Mouse (Mus musculus) T-helper 1 cell (primary cell): ENCODE results near the gene Ercc5.

Experiments used
- in situ Hi-C: fragments of 300-600 bp; cut with MboI, MseI; formaldehyde crosslinking; loops from one replicate; pipeline ENCODE4 v1.15.1; 2025; ENCODE audit warnings: high pct_unique_total_duplicates

Gene Ercc5

GRCm38 (mm10) chr1:44147563-44148381 lies at the start of gene Ercc5:
TSS of gene Ercc5 (plus strand) at chr1:44147744.
- in situ Hi-C loops: no loop called here

GRCm38 (mm10) chr1:44101448-44102225 lies 45.9 kb upstream of the Ercc5 start:
- in situ Hi-C loops: no loop called here

GRCm38 (mm10) chr1:44102259-44102717 lies 45.3 kb upstream of the Ercc5 start, which contains the start of gene Tex30:
TSS of gene Tex30 (minus strand) at chr1:44102441.
- in situ Hi-C loops: no loop called here

GRCm38 (mm10) chr1:44102939-44103338 lies 44.6 kb upstream of the Ercc5 start:
- in situ Hi-C loops: no loop called here

DNA sequence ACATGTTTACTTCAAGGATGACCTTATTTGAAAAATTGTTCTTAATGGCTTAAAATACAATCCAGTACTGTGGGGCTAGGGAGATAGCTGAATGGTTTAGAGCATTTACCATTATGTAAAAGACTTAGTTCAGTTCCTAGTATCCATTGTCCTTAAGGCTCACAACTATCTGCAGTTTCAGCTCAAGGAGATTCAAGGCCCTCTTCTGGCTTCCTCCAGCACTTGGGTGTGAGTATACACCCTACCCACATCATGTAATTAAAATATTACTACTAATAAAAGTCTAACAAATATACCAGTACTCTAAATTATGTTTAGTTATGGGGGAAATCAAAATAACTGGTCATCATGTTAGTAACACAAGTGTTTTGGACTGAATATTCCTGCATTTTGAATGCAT lies 30.0 kb upstream of the Ercc5 start:
- in situ Hi-C loops: no loop called here

GRCm38 (mm10) chr1:44118239-44119054 lies 29.1 kb upstream of the Ercc5 start, which contains the start of the genes Kdelc1 and Bivm:
TSS of gene Kdelc1 (minus strand) at chr1:44118808.
TSS of gene Bivm (plus strand) at chr1:44118957.
- in situ Hi-C loops: no loop called here

DNA sequence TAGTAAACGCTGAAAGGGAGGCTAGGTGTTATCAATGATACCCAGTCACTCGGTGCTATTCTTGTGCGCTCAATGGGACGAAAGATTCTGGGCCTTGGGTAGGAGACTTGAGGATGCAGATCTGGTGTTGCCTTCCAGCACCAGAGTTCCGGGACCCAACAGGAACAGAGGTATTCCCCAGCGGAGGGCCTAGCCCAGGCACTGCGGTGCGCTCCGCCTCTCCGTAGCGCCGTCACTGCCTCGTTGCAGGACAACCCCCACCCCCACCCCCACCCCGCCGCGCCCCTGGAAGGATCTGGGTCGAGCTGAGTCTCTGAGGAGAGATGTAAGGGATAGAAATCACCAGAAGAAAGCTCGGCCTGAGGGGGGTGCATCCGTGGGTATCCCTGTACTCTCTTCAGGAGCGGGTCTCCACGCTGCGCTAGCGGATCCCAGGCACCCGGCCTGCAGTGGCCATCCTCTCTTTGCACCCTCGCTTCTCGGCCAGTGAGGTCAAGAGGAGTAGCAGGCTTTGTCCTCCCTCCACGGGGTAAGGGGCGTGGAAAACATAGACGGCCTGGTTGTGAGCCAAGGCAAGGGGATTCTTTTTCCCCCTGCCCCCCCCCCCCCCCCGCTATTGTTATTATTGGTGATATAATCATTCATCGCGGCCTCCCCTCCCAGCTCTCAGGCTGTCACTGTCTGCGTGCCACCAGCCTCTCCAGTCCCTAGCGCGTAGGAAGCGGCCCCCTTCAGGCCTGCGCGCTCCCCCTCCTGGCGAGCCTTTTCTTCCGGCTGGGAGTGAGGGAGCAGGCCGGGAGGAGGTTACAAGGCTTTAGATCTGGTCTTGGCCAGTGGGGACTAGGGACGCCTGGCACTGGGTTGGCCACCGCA lies 28.1 kb upstream of the Ercc5 start:
- in situ Hi-C loops: no loop called here

DNA sequence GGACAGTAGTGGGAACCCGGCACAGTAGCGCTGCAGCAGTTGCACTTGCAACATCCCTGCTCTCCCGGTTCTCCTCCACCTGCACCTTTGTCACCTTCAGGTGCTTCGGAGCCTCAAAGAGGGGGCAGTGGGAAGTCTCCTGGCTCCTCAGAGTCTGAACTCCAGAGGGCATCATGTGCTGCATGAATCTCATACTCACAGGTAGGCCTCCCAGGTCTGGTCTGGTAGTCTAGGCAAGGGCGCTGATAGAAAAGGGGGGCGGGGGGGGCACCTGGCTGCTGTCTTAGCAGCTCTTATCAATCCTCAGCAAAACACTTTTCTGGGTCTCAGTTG lies 27.5 kb upstream of the Ercc5 start:
- in situ Hi-C loops: no loop called here

DNA sequence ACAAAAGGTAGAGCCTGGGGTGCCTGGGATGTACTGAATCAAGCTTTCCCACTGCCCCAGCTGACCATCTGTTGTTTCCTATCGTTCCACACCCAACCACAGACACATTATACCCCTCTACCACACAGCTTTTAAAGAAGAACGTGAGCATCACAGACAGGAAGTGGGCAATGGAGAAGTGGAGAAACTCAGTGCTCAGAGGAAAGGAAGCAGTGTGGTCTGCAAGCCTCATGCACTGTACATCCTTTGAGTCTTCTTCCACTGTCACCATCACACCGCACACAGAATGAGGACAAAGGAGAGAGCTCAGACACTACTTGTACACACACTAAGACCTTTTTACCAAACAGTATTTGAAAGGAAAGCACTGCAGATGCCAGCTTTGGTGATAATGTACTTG lies 25.3 kb upstream of the Ercc5 start:
- in situ Hi-C loops: no loop called here

DNA sequence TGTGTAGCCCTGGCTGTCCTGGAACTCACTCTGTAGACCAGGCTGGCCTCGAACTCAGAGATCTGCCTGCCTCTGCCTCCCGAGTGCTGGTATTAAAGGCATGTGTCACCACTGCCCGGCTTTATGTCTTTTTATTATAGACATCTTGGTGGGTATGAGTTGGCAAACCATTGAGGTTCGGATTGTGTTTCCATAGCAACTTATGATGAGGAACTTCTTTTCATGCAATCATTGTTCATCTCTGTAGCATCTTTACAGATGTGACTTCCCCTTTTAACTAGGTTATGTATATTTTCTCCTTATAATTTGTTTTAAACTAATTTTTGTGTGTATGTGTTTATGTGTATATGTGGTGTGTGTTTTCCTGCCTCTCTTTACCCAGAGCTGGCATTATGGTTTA lies 22.0 kb upstream of the Ercc5 start:
- in situ Hi-C loops: no loop called here

- in situ Hi-C loops: no loop called here
These were observed 17.5 kb upstream of the Ercc5 start for GRCm38 (mm10) chr1:44129929-44130581.

DNA sequence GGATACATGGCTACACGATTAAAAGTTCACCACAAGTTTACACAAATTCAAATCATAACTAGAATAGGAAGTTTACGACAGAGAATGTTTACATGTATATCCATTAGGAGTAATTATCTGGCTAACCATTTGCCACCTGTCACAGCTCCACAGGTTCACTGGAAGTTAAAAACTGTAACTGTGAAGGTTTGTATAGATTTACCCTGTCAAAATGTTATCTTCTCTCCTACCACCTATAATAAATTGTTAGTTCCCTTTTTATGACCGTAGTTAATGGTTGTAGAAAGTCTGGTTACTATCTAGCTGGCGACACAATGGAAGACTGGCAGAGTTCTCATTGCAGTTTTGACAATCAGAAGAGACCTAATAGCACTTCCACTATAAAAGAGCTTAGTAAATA lies 7.3 kb upstream of the Ercc5 start:
- in situ Hi-C loops: no loop called here

- in situ Hi-C loops: no loop called here
These were observed 4.8 kb upstream of the Ercc5 start for GRCm38 (mm10) chr1:44142747-44143146.

DNA sequence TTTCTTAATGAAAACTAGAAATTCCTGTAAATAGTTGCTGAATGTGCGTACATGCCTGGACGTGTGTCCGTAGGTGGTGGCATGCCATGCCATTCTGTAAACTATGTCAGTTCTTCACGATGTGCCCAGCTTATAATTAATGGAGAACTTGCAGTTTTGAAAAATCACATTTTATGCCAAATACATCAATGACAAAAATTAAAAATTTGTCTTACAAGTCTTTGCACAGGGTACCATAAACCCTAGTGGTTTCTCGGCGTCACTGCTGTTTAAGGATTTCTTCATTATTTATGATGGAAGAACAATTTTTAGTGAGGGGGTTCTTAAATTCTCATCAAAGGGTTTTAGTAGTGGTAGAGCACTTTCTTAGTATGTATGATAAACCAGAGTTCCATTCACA lies 1.2 kb downstream of the Ercc5 start:
- in situ Hi-C loops: no loop called here

- in situ Hi-C loops: no loop called here
These were observed 7.7 kb downstream of the Ercc5 start for GRCm38 (mm10) chr1:44155287-44155686.

GRCm38 (mm10) chr1:44158317-44158716 lies 10.8 kb downstream of the Ercc5 start:
- in situ Hi-C loops: no loop called here

DNA sequence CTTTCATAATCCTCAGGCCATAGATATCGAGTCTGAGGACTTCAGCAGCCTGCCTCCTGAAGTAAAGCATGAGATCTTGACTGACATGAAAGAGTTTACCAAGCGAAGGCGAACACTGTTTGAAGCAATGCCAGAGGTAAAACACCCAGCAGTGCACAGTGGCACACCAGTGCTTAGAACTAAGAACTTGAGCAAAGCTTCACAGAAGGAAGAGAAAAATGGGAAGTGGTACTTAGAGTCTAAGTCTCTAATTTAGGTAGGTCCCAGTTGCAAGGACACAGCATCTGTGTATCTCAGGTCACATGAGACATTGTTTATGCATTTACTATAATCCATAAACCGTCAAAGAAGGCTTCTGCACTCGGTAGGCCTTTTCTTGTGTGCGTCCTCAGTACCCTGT lies 14.3 kb downstream of the Ercc5 start:
- in situ Hi-C loops: no loop called here

DNA sequence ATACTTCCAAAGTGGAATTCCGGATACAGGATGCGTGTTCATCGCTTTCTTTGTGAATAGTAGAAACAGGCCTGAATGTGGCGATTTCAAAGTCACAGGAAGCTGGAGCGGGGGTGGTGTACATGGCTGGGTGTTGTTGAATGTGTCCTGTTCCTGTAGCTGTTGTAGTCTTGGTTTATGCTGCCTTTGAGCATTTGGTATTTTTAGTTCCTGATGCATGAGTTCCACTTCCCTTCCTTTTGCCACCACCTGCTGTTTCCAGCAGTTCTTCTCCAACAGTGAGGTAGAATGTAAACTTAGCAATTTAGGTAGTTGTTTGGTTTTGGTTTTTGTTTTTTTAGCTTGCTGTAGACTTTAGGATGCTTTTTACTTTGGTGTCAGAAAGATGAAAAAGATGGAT lies 14.8 kb downstream of the Ercc5 start:
- in situ Hi-C loops: no loop called here

GRCm38 (mm10) chr1:44167859-44168383 lies 20.4 kb downstream of the Ercc5 start:
- in situ Hi-C loops: no loop called here

DNA sequence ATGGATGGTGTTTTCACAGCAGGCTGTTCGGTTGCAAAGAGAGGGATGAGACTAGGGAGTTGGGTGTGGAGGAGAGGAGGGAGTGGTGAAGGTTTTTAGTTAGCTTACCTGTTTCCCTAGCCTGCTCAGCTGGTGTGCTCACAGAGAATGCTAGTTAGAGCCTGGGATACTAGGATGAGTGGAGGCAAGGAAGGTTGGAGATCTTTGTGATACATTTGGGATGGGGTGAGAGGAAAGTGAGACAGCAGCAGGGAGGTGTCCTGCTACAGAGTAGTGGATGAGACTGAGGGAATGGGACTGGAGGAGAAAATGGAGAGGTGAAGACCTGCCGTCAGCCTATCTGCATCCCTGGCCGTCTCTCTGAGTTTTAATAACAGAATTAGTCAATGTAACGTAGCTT lies 25.1 kb downstream of the Ercc5 start:
- in situ Hi-C loops: no loop called here
